Mouse (Mus musculus): ENCODE data around the gene Crybb2.
A peak's percentile ranks its signal among the peaks of the same experiment; 100 is the strongest.

Gene Crybb2

GRCm38 (mm10) chr5:113030082-113030481 lies 39.8 kb downstream of the Crybb2 start:
- no peak for DNase-seq

- no peak for DNase-seq
Observed at GRCm38 (mm10) chr5:113026706-113027105, 43.2 kb downstream of the Crybb2 start.

- DNase-seq, result no peak
Observed at GRCm38 (mm10) chr5:113024154-113024764, 45.7 kb downstream of the Crybb2 start.

- DNase-seq, result no peak
Observed at GRCm38 (mm10) chr5:113018190-113018589, 51.7 kb downstream of the Crybb2 start.

- DNase-seq, result no peak
Observed at GRCm38 (mm10) chr5:113017004-113017403, 52.9 kb downstream of the Crybb2 start.

- peak; percentile 80 for DNase-seq
Observed at GRCm38 (mm10) chr5:113015236-113016061, 54.5 kb downstream of the Crybb2 start, which contains the start of gene Grk3. TSS of gene Grk3 (minus strand) at chr5:113015791.

GRCm38 (mm10) chr5:113014808-113015235 lies 55.1 kb downstream of the Crybb2 start:
- DNase-seq, result peak; percentile 78

- peak; percentile 70 for DNase-seq
Observed at GRCm38 (mm10) chr5:113014111-113014807, 55.7 kb downstream of the Crybb2 start.

- DNase-seq, result no peak
Observed at GRCm38 (mm10) chr5:113011926-113012325, 58.0 kb downstream of the Crybb2 start.

- DNase-seq, result no peak
Observed at GRCm38 (mm10) chr5:113009183-113009820, 60.6 kb downstream of the Crybb2 start.

GRCm38 (mm10) chr5:113008496-113008895 lies 61.4 kb downstream of the Crybb2 start:
- DNase-seq, result no peak
